20 mouse cellular contexts compared by ENCODE assay signal in the genomic region with DNA sequence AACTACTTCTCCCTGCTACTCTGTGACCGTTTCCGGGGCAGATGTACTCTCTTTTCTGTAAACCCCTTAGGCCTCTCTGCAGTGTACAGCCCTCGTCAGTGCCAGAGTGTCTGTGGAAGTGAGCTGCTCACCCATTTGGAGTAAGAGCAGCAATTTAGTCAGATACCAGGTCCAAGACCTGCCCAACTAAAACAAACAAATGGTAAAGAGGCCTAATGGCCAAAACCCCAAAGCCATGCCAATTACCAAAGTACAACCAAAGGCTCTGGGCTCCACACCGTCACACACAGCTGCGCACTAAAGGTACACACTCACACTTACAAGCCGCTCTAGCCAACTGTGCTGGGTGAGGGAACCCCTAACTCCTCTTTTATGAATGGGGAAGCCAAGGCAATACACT. TPM values are rescaled to one million over a fixed set of nuclear protein-coding genes. Genes with fewer than 3 reads are reported as not detected.
A peak's percentile ranks its signal among the peaks of the same experiment; 100 is the strongest.
DNase-seq lines count a peak whose midpoint lies in the region; ATAC-seq and TF ChIP-seq lines count a peak whose summit lies in the region.
"Had no signal": no experiment of that assay in that cellular context is flagged by ENCODE, and none has a peak within 500 bp of the region (broad histone marks: within the 10 kb centered on the region; RNA-seq: fewer than 3 reads in every experiment).

No protein-coding gene starts in this region.

- H3K4me1 ChIP-seq in heart, postnatal 0 days (ENCODE audit: control insufficient read depth, insufficient read depth): no peaks in the 10 kb centered on the region
- no peaks in the 10 kb centered on the region for H3K4me1 ChIP-seq in thymus, adult 2 months (replicated peaks; ENCODE audit: control insufficient read depth, insufficient read depth, low read length)
- H3K4me1 ChIP-seq: hindbrain, embryonic 15.5 days had no signal

- H3K4me3 ChIP-seq in heart, postnatal 0 days (ENCODE audit: low read depth, low read length): no peak overlapping the region
- no peak overlapping the region for H3K4me3 ChIP-seq in left cerebral cortex, adult 2 months
- no peak overlapping the region for H3K4me3 ChIP-seq in thymus, adult 2 months (ENCODE audit: control insufficient read depth, insufficient read depth, low read length)
- H3K4me3 ChIP-seq: heart, adult 2 months; heart, embryonic 15.5 days; hindbrain, embryonic 15.5 days had no signal

- TF ChIP-seq CTCF in heart, postnatal 0 days (IDR thresholded peaks at IDR 0.05; ENCODE audit: low read depth): no peak
- no peak for TF ChIP-seq CTCF in left cerebral cortex, adult 2 months (IDR thresholded peaks at IDR 0.05)
- no peak for TF ChIP-seq CTCF in thymus, adult 2 months (IDR thresholded peaks at IDR 0.05; ENCODE audit: borderline replicate concordance, control insufficient read depth, extremely low read depth, insufficient read depth, low read length, poor library complexity)

- no peaks in the 10 kb centered on the region for H3K9me3 ChIP-seq in heart, postnatal 0 days (replicated peaks; ENCODE audit: control insufficient read depth, low read length)
- H3K9me3 ChIP-seq: heart, embryonic 15.5 days; hindbrain, embryonic 15.5 days had no signal

- intact Hi-C loops in left cerebral cortex, adult 2 months (cut with DNase I): no loop called here
- intact Hi-C loops in left cerebral cortex, postnatal 14 days (cut with DNase I): no loop called here

- TF ChIP-seq EP300 in heart, postnatal 0 days (IDR thresholded peaks at IDR 0.05; ENCODE audit: low read depth): no peak

- no peaks in the 10 kb centered on the region for H3K27me3 ChIP-seq in heart, postnatal 0 days (ENCODE audit: control insufficient read depth, insufficient read depth, low read length)
- H3K27me3 ChIP-seq in thymus, adult 2 months (ENCODE audit: control insufficient read depth, insufficient read depth, low read length): no peaks in the 10 kb centered on the region
- H3K27me3 ChIP-seq: heart, embryonic 15.5 days; hindbrain, embryonic 15.5 days had no signal

- no peak for ATAC-seq in heart, postnatal 0 days (ENCODE audit: insufficient read depth, low read depth)
- ATAC-seq: intestine, embryonic 16.5 days had no signal

- DNase-seq in heart, adult 11 months: peak; percentile 86
- DNase-seq in heart, adult 18-20 months: no peak
- DNase-seq in heart, postnatal 0 days (ENCODE audit: low spot score): no peak
- DNase-seq in heart, adult 9 months (ENCODE audit: low spot score in 2 of 2): no peak
- no peak for DNase-seq in left cerebral cortex, adult 2 months (ENCODE audit: extremely low spot score in 1 of 2, low spot score in 2 of 2)
- no peak for DNase-seq in left cerebral cortex, postnatal 14 days (ENCODE audit: low spot score in 2 of 2)
- peak; percentile 58 for DNase-seq in Muller cell, postnatal 12 days (ENCODE audit: inconsistent ontology term)
- no peak for DNase-seq in thymus, adult 2 months
- DNase-seq: adrenal gland, adult 8-10 months; cerebellum, adult 2 months; gastrocnemius, postnatal 36 days had no signal

- H3K27ac ChIP-seq in heart, postnatal 0 days (ENCODE audit: low read depth): peak overlapping the region; percentile 57; the same call in 1 of the 2 replicates
- peak overlapping the region; percentile 0; the same call in 1 of the 2 replicates for H3K27ac ChIP-seq in left cerebral cortex, adult 2 months
- H3K27ac ChIP-seq in thymus, adult 2 months (ENCODE audit: control insufficient read depth, insufficient read depth, low read length): no peak overlapping the region
- H3K27ac ChIP-seq: heart, adult 2 months; hindbrain, embryonic 15.5 days had no signal

- no peak for TF ChIP-seq POLR2A in thymus, adult 2 months (IDR thresholded peaks at IDR 0.05; ENCODE audit: control insufficient read depth, extremely low read depth, insufficient read depth, low read length, poor library complexity)

- 83% methylated on average over 6 of the region's 6 CpGs for WGBS in heart, postnatal 0 days
- 99% methylated on average over 6 of the region's 6 CpGs for WGBS in thymus, adult 2 months

- H3K9ac ChIP-seq in heart, postnatal 0 days (replicated peaks; ENCODE audit: low read depth, low read length): no peak overlapping the region
- H3K9ac ChIP-seq: heart, embryonic 15.5 days; hindbrain, embryonic 15.5 days had no signal

- H3K4me2 ChIP-seq in heart, postnatal 0 days (ENCODE audit: low read depth, low read length): no peak overlapping the region
- H3K4me2 ChIP-seq: heart, embryonic 15.5 days; hindbrain, embryonic 15.5 days had no signal

- peaks cover 88% of the 10 kb centered on the region for H3K36me3 ChIP-seq in heart, postnatal 0 days (replicated peaks; ENCODE audit: control insufficient read depth, insufficient read depth, low read length)
- H3K36me3 ChIP-seq in thymus, adult 2 months (ENCODE audit: control insufficient read depth, insufficient read depth, low read length): peaks cover 63% of the 10 kb centered on the region

RNA-seq across cellular contexts. Expression of a gene that starts 10.7 kb away (rescaled TPM):
- total RNA-seq in heart, adult 18-20 months (2021): under 1 TPM in 1 of 2 experiments, not detected in 1; 0.05 TPM
- 0.23 TPM in 1 of 2 replicates, not detected in the other for total RNA-seq in heart, postnatal 0 days (2014; rRNA removed; ENCODE audit: low replicate concordance)
- not detected in 2 replicates for polyA plus RNA-seq in heart, postnatal 0 days (2015; fragmentation: Nextera tagmentation; extraction: Ambion mirVana)
- total RNA-seq in left cerebral cortex, adult 2 months (2021): under 1 TPM in 1 of 2 experiments, not detected in 1; 0.16 TPM
- total RNA-seq in left cerebral cortex, postnatal 14 days (2021): not detected
- polyA plus RNA-seq in thymus, adult 2 months (2012; rRNA removed): 0.19 and 0.24 TPM in 2 replicates
- total RNA-seq: adrenal gland, postnatal 36 days; gastrocnemius, adult 8-10 months; heart, adult 2 months; hematopoietic stem cell, adult 5-6 weeks had no signal
- polyA plus RNA-seq: embryonic facial prominence, embryonic 11.5 days; forebrain, embryonic 11.5 days; heart, embryonic 15.5 days had no signal

RNA-seq across cellular contexts. Expression of a gene that starts 17.3 kb away (rescaled TPM):
- total RNA-seq in heart, adult 18-20 months (2021): 10 to 100 TPM; 25.1 to 29.4 TPM
- total RNA-seq in heart, postnatal 0 days (2014; rRNA removed; ENCODE audit: low replicate concordance): 43.3 and 46.6 TPM in 2 replicates
- polyA plus RNA-seq in heart, postnatal 0 days (2015; fragmentation: Nextera tagmentation; extraction: Ambion mirVana): 59.2 and 62.2 TPM in 2 replicates
- 10 to 100 TPM; 78.3 to 85.6 TPM for total RNA-seq in left cerebral cortex, adult 2 months (2021)
- 10 to 100 TPM; 70.6 to 82.9 TPM for total RNA-seq in left cerebral cortex, postnatal 14 days (2021)
- polyA plus RNA-seq in thymus, adult 2 months (2012; rRNA removed): 86.0 and 132 TPM in 2 replicates

RNA-seq across cellular contexts. Expression of a gene that starts 42.8 kb away (rescaled TPM):
- total RNA-seq in heart, adult 18-20 months (2021): 10 to 100 TPM; 32.0 to 33.3 TPM
- 48.3 and 161 TPM in 2 replicates for total RNA-seq in heart, postnatal 0 days (2014; rRNA removed; ENCODE audit: low replicate concordance)
- polyA plus RNA-seq in heart, postnatal 0 days (2015; fragmentation: Nextera tagmentation; extraction: Ambion mirVana): 32.3 and 41.9 TPM in 2 replicates
- 10 to 100 TPM; 27.2 to 28.0 TPM for total RNA-seq in left cerebral cortex, adult 2 months (2021)
- 10 to 100 TPM; 30.1 to 32.0 TPM for total RNA-seq in left cerebral cortex, postnatal 14 days (2021)
- 558 and 566 TPM in 2 replicates for polyA plus RNA-seq in thymus, adult 2 months (2012; rRNA removed)

RNA-seq across cellular contexts. Expression of a gene that starts 54.0 kb away (rescaled TPM):
- total RNA-seq in heart, adult 18-20 months (2021): 1 to 10 TPM in 1 of 2 experiments, under 1 TPM in 1; 0.94 to 1.4 TPM
- total RNA-seq in heart, postnatal 0 days (2014; rRNA removed; ENCODE audit: low replicate concordance): 1.9 and 3.1 TPM in 2 replicates
- 2.0 TPM in 2 replicates for polyA plus RNA-seq in heart, postnatal 0 days (2015; fragmentation: Nextera tagmentation; extraction: Ambion mirVana)
- 1 to 10 TPM; 6.1 to 6.8 TPM for total RNA-seq in left cerebral cortex, adult 2 months (2021)
- 1 to 10 TPM; 4.7 to 5.9 TPM for total RNA-seq in left cerebral cortex, postnatal 14 days (2021)
- 12.9 and 15.7 TPM in 2 replicates for polyA plus RNA-seq in thymus, adult 2 months (2012; rRNA removed)

Comparison
In these comparisons a context has a peak if more than half of its experiments do, and no peak if none do; other contexts are left out.
1. DNase-seq: peak in heart, adult 11 months (single experiment) and Muller cell, postnatal 12 days (single experiment); none in heart, adult 18-20 months (0 of 2), heart, postnatal 0 days (single experiment), heart, adult 9 months (0 of 2), left cerebral cortex, adult 2 months (0 of 2), left cerebral cortex, postnatal 14 days (0 of 2) and thymus, adult 2 months (single experiment).